Mouse (Mus musculus) forebrain, embryonic 14.5 days (tissue): ENCODE measurements at regions not wholly inside any gene's neighbourhood (a gene's known extent, or its start where the extent isn't known, plus 50 kb on each side); places are given as distances from the start of the nearest gene placed in this dataset.

Experiments
- ATAC-seq: fragments of 200-750 bp; cut with Nextera tagmentation; 2 replicates; pipeline ENCODE4 v1.8.0; 2017; ENCODE audit warnings: mild to moderate bottlenecking, moderate library complexity
- DNase-seq: peaks from one replicate; pipeline ENCODE4 v3.0.0-alpha.2; 2015; ENCODE audit warnings: low spot score
- H3K27ac ChIP-seq: fragments of 300-500 bp; sonication (generic); 2 replicates; pipeline ENCODE4 v1.5.1; 2014; ENCODE audit warnings: low read depth, mild to moderate bottlenecking, control low read depth, low read length, moderate library complexity
- H3K27me3 ChIP-seq: fragments of 300-500 bp; sonication (generic); replicated peaks from 2 replicates; pipeline ENCODE4 v1.6.1; 2014; ENCODE audit warnings: low read length, control low read depth, mixed read lengths; ENCODE audit not compliant: control insufficient read depth, insufficient read depth
- H3K36me3 ChIP-seq: fragments of 300-500 bp; sonication (generic); 2 replicates; pipeline ENCODE4 v1.6.1; 2014; ENCODE audit warnings: low read length, control low read depth; ENCODE audit not compliant: control insufficient read depth, insufficient read depth
- H3K4me1 ChIP-seq: fragments of 300-500 bp; sonication (generic); 2 replicates; pipeline ENCODE4 v1.6.1; 2014; ENCODE audit warnings: antibody characterized with exemption, low read length, control low read depth; ENCODE audit not compliant: control insufficient read depth, insufficient read depth
- H3K4me2 ChIP-seq: fragments of 300-500 bp; sonication (generic); 2 replicates; pipeline ENCODE4 v1.6.1; 2014; ENCODE audit warnings: mild to moderate bottlenecking, control low read depth, low read length
- H3K4me3 ChIP-seq: fragments of 300-500 bp; sonication (generic); 2 replicates; pipeline ENCODE4 v1.5.1; 2014; ENCODE audit warnings: low read depth, low read length, control low read depth
- H3K9ac ChIP-seq: fragments of 300-500 bp; sonication (generic); 2 replicates; pipeline ENCODE4 v1.6.1; 2014; ENCODE audit warnings: mild to moderate bottlenecking, low read length, control low read depth, moderate library complexity
- H3K9me3 ChIP-seq: fragments of 300-500 bp; sonication (generic); replicated peaks from 2 replicates; pipeline ENCODE4 v1.6.1; 2016; ENCODE audit warnings: low read length, control low read depth, mixed read lengths; ENCODE audit not compliant: control insufficient read depth
- WGBS: fragments of 180-500 bp; shearing (Covaris S2); extraction: QIAGEN DNeasy Blood & Tissue Kit; methylation state at CpG from one replicate; pipeline ENCODE4 v1.1.7; 2014; 5-methylcytosine and 5-hydroxymethylcytosine counted together

DNA sequence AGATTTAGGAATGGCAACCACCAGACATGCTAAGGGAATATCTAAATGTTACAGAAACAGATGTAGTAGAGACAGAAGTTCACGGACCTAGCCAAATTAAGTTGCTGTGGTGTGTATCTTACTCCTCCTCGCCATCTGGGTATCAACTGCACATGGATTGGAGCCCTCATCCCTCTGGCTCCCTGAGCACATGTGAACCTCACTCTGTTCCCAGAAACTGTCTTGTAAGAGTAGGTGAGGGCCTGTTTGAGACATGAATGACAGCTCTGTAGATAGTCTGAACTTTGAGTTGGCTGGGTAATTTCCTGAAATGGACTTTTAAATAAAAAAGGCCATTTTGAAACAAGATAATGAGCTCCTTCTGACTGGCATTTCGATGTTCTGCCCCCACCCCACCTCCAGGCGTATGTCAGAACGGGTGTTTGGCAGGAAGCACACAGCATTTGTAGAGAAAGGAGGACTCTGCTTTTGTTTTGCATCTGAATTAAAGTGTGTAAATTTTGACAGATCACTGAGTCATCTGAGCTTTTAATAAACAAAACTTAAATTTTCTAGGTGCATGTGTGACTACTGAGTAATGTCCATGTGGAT is 196.9 kb upstream of the Cep126 start:
- no peak overlapping the region for H3K9ac ChIP-seq
- WGBS = 70% methylated on average over 5 of the region's 5 CpGs
- no peaks in the 10 kb centered on the region for H3K9me3 ChIP-seq
- H3K4me2 ChIP-seq = no peak overlapping the region
- DNase-seq (no peak), ATAC-seq (no peak)
- no peaks in the 10 kb centered on the region for H3K27me3 ChIP-seq
- H3K4me3 ChIP-seq = no peak overlapping the region
- no peaks in the 10 kb centered on the region for H3K4me1 ChIP-seq
- no peak overlapping the region for H3K27ac ChIP-seq
- H3K36me3 ChIP-seq = no peaks in the 10 kb centered on the region

DNA sequence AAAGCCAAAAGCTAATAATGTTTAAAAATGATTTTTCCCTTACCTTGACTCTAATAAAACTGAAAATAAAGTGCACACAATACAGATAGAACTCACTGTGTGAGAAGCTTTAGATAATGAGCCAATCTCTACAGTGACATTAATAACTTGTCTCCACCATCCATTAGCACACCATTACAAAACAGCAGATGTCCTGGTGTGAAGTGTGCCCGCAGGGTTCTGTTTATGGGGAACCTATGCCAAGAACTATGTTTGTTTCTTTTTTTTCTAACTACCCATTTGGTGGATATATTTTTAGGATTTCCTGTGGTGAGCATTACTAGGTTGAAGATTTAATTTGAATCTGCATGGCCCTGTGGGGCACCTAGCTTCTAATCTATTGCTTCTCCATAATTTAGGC is 203.3 kb upstream of the Trpc6 start:
- 81% methylated on average over 1 of the region's 1 CpGs for WGBS
- peak; percentile 28 for DNase-seq
- Histone ChIP-seq H3K4me2 (no peak overlapping the region), H3K36me3 (no peaks in the 10 kb centered on the region), H3K4me1 (no peaks in the 10 kb centered on the region), H3K4me3 (no peak overlapping the region), H3K9me3 (no peaks in the 10 kb centered on the region), H3K27me3 (no peaks in the 10 kb centered on the region), H3K27ac (no peak overlapping the region), H3K9ac (no peak overlapping the region)
- ATAC-seq = no peak

DNA sequence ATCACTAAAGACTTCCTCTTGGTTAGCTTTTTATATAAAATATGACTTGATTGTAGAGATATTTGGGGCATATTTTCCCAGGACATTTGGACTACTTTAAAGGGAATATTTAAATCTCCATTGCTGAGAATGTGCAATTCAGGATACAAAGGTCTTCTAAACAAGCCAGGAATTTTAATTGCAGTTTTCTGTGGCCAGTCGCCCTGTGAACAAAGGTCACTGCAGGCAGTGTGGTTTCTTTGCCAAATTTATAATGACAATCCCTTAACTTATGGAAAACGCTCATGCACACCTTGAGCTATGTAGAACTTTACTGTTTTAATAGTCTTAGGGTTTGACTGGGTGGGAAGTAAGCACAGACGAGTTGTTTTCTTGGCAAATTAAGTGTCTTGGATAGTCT is 192.9 kb upstream of the Trpc6 start:
- Histone ChIP-seq H3K27me3 (no peaks in the 10 kb centered on the region), H3K4me3 (no peak overlapping the region), H3K9me3 (no peaks in the 10 kb centered on the region), H3K4me1 (no peaks in the 10 kb centered on the region), H3K36me3 (no peaks in the 10 kb centered on the region), H3K27ac (no peak overlapping the region), H3K4me2 (no peak overlapping the region), H3K9ac (no peak overlapping the region)
- WGBS = 53% methylated on average over 3 of the region's 3 CpGs
- ATAC-seq = no peak
- no peak for DNase-seq
